Mouse (Mus musculus) forebrain, embryonic 12.5 days (tissue): ENCODE data around the gene Kif26b. TPM values are rescaled to one million over a fixed set of nuclear protein-coding genes. Genes with fewer than 3 reads are reported as not detected.

ENCODE experiments used
- ATAC-seq: fragments of 200-750 bp; cut with Nextera tagmentation; 2 replicates; pipeline ENCODE4 v1.8.0; 2017; ENCODE audit warnings: moderate TSS enrichment; ENCODE audit not compliant: low FRiP score
- H3K27ac ChIP-seq: fragments of 300-500 bp; sonication (generic); 2 replicates; pipeline ENCODE4 v1.5.1; 2016; ENCODE audit warnings: mild to moderate bottlenecking
- H3K27me3 ChIP-seq: fragments of 300-500 bp; sonication (generic); 2 replicates; pipeline ENCODE4 v1.6.1; 2016; ENCODE audit warnings: mild to moderate bottlenecking
- H3K36me3 ChIP-seq: fragments of 300-500 bp; sonication (generic); replicated peaks from 2 replicates; pipeline ENCODE4 v1.6.1; 2016; ENCODE audit warnings: mild to moderate bottlenecking
- H3K4me1 ChIP-seq: fragments of 300-500 bp; sonication (generic); 2 replicates; pipeline ENCODE4 v1.6.1; 2016
- H3K4me2 ChIP-seq: fragments of 300-500 bp; sonication (generic); 2 replicates; pipeline ENCODE4 v1.6.1; 2016; ENCODE audit warnings: mild to moderate bottlenecking, moderate library complexity
- H3K4me3 ChIP-seq: fragments of 300-500 bp; sonication (generic); replicated peaks from 2 replicates; pipeline ENCODE4 v1.5.1; 2016; ENCODE audit warnings: mild to moderate bottlenecking
- H3K9ac ChIP-seq: fragments of 300-500 bp; sonication (generic); 2 replicates; pipeline ENCODE4 v1.6.1; 2016; ENCODE audit warnings: mild to moderate bottlenecking
- H3K9me3 ChIP-seq: fragments of 300-500 bp; sonication (generic); 2 replicates; pipeline ENCODE4 v1.6.1; 2016
- WGBS: fragments of 180-500 bp; shearing (Covaris S2); methylation state at CpG from one replicate; pipeline ENCODE4 v1.1.7; 2016; 5-methylcytosine and 5-hydroxymethylcytosine counted together
- polyA plus RNA-seq: library from polyadenylated mRNA; unstranded; fragments of >200 nt; fragmentation: Nextera tagmentation; extraction: Ambion mirVana; gene quantifications from 2 replicates; pipeline ENCODE4 v1.2.1, GENCODE M21; 2016

Kif26b gene
- polyA plus RNA-seq, 1 experiment from 2014 or later, result 7.0 TPM

DNA sequence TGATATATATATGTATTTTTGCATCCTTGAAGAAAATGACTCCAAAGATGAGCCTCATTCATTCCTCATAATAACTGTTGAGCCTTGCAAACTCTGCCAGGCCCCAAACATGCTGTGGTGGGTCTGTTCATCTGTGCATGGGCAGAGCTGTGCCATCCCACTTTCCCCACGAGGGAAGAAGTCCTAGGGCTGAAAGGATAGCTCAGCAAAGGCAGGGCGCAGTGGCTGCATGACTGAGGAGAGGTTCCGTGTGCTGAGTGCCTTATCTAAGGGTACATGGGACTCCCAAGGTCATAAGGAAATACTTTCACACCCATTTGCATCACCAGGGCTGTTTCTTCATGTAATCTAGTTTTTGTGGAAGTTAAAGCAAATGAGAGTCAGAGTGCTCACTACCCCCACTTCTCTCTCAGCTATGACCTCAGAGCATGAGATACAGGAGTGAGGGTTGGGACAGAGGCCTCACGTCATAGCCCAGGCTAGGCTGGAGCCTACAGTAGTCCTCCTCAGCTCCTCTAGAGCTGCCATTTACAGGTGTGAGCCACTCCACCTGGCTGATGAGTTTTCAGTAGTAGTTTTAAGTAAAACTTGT lies 148.8 kb downstream of the Kif26b start:
- no peaks in the 10 kb centered on the region for H3K27me3 ChIP-seq
- 84% methylated on average over 4 of the region's 4 CpGs for WGBS
- no peak for ATAC-seq

DNA sequence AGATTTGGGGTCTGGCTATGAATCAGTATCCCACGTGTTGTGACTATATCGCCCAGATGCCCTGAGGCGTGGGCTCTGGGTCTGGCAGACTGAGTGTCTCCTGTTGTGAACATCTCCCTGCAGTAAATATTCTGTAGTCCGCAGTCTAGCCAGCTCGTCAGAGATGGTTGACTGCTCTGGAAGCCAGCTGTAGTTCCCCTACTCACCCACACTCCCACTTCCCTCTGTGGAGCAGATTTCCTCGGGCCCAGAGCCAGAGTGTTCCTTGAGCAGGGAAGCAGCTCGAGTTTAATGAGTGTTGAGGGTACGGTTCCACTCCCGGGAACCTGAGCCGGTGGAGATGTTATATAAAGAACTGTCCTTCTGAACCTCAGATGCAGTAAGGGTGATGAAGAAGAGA lies 154.7 kb downstream of the Kif26b start:
- WGBS, result 82% methylated on average over 10 of the region's 10 CpGs
- Histone ChIP-seq H3K9me3 (no peaks in the 10 kb centered on the region), H3K27me3 (no peaks in the 10 kb centered on the region), H3K9ac (no peak overlapping the region), H3K4me3 (no peak overlapping the region), H3K4me1 (peaks cover 12% of the 10 kb centered on the region), H3K4me2 (no peak overlapping the region), H3K27ac (no peak overlapping the region), H3K36me3 (no peaks in the 10 kb centered on the region)
- ATAC-seq, result no peak

More for the DNA sequence above, 148.8 kb downstream of the Kif26b start:
- peaks cover 6% of the 10 kb centered on the region; the same call in 1 of the 2 replicates for H3K4me1 ChIP-seq
- no peak overlapping the region for H3K27ac ChIP-seq
- H3K4me3 ChIP-seq, result no peak overlapping the region
- no peaks in the 10 kb centered on the region for H3K9me3 ChIP-seq
- no peak overlapping the region for H3K9ac ChIP-seq
- no peaks in the 10 kb centered on the region for H3K36me3 ChIP-seq
- H3K4me2 ChIP-seq, result no peak overlapping the region

- Histone ChIP-seq H3K4me1 (peaks cover 12% of the 10 kb centered on the region), H3K36me3 (no peaks in the 10 kb centered on the region), H3K4me3 (no peak overlapping the region), H3K4me2 (no peak overlapping the region), H3K9me3 (no peaks in the 10 kb centered on the region), H3K27ac (no peak overlapping the region), H3K9ac (no peak overlapping the region), H3K27me3 (no peaks in the 10 kb centered on the region)
- 46% methylated on average over 8 of the region's 8 CpGs for WGBS
- no peak for ATAC-seq
Measured at GRCm38 (mm10) chr1:178684991-178685680, 156.2 kb downstream of the Kif26b start.

- Histone ChIP-seq H3K27ac (no peak overlapping the region), H3K9me3 (no peaks in the 10 kb centered on the region), H3K36me3 (no peaks in the 10 kb centered on the region), H3K4me3 (no peak overlapping the region), H3K4me2 (no peak overlapping the region), H3K9ac (no peak overlapping the region), H3K27me3 (no peaks in the 10 kb centered on the region), H3K4me1 (peaks cover 12% of the 10 kb centered on the region)
- ATAC-seq, result no peak
Measured at GRCm38 (mm10) chr1:178686881-178687280, 158.0 kb downstream of the Kif26b start.

DNA sequence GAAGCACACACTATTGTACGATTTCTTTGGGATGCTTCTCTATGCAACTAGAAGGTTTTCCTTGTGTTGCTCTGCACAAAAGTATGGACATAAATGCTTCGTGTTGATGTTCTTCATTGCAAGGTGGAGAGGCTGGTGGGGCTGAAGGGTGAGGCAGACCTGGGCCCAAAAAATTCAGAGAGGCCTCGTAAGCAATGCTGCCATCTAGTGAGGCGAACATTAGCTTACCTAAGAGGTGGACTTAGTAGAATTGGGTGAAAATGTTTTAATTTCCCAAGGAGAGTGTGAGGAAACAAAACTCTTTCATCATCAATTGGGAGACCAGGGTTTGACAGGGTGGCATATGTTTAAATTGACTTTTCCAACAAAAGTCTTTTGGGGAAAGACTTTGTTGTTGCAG lies 160.6 kb downstream of the Kif26b start:
- no peak overlapping the region for H3K9ac ChIP-seq
- no peaks in the 10 kb centered on the region for H3K9me3 ChIP-seq
- 62% methylated on average over 4 of the region's 4 CpGs for WGBS
- no peak overlapping the region for H3K4me3 ChIP-seq
- no peaks in the 10 kb centered on the region for H3K27me3 ChIP-seq
- no peak overlapping the region for H3K4me2 ChIP-seq
- no peak overlapping the region for H3K27ac ChIP-seq
- no peak for ATAC-seq
- peaks cover 12% of the 10 kb centered on the region for H3K4me1 ChIP-seq
- H3K36me3 ChIP-seq, result no peaks in the 10 kb centered on the region

DNA sequence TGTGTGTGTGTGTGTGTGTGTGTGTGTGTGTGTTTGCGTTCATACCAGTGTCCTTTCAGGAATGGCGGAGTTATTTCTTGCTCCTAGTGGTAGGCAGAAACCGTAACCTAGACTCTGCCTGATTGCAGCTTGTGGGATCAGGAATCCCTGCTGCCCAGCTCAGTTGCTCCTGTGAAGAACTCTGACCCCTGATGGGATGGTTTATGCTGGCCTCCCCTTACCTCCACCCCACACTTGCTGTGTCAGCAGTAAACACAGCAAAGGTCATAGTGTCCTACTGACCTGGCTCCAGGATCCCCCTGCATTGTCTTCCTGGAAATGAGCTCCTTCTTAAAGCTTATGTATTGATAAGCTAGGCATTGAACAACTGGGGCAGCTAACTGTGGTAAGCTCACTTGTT lies 162.8 kb downstream of the Kif26b start:
- ATAC-seq, result no peak
- WGBS, result 79% methylated on average over 3 of the region's 3 CpGs
- Histone ChIP-seq H3K9ac (no peak overlapping the region), H3K36me3 (no peaks in the 10 kb centered on the region), H3K4me2 (no peak overlapping the region), H3K27me3 (no peaks in the 10 kb centered on the region), H3K4me1 (peaks cover 6% of the 10 kb centered on the region), H3K9me3 (no peaks in the 10 kb centered on the region), H3K27ac (no peak overlapping the region), H3K4me3 (no peak overlapping the region)

DNA sequence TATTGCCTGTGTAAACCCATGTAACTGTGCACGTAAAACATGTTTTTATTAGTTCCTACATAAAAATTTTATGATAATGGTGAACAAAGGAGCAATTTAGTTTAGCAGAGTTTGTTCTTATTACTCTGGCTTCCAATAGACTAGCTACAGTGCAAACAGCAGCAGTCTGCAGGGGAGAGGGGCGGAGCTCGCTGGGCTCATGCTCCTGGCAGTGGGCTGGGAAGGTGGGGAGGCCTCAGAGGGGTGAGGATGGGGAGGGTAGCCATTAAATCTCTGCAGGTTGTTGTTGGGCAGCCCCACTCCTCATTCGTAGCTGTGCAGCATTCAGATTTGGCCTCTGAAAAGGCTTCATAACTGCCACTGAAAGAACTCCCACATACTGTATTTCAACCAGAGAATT lies 171.2 kb downstream of the Kif26b start:
- 56% methylated on average over 4 of the region's 4 CpGs for WGBS
- 0 out of 2 replicates have a peak, but pooled peaks have one; percentile 51 for ATAC-seq
- no peak overlapping the region for H3K4me2 ChIP-seq

DNA sequence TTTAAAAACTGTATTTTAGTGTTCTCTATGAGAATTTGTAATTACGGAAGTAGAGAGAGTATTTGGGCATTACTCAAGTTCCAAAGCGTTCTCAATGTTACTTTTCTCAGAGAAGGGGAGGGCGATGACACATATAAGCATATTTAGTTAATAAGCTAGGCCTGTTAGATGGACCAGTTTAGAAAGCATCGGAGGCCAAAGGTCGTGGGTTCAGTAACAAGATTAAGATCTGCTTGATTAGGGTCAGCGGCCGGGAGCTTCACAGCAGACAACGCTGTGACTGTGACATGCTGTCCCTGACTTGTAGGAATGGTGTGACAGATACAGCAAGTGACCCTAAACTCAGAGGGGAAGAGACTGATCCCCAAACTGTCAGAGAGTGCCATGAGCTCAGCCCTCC lies 174.6 kb downstream of the Kif26b start:
- Histone ChIP-seq H3K9me3 (no peaks in the 10 kb centered on the region), H3K36me3 (no peaks in the 10 kb centered on the region), H3K27me3 (no peaks in the 10 kb centered on the region), H3K4me3 (no peak overlapping the region), H3K9ac (no peak overlapping the region), H3K4me1 (peaks cover 7% of the 10 kb centered on the region), H3K4me2 (no peak overlapping the region), H3K27ac (no peak overlapping the region)
- WGBS, result 57% methylated on average over 8 of the region's 8 CpGs
- ATAC-seq, result no peak

More for the DNA sequence above, 171.2 kb downstream of the Kif26b start:
- no peaks in the 10 kb centered on the region for H3K27me3 ChIP-seq
- no peak overlapping the region for H3K4me3 ChIP-seq
- H3K9ac ChIP-seq, result no peak overlapping the region
- H3K36me3 ChIP-seq, result no peaks in the 10 kb centered on the region
- peaks cover 7% of the 10 kb centered on the region for H3K4me1 ChIP-seq
- H3K27ac ChIP-seq, result no peak overlapping the region
- no peaks in the 10 kb centered on the region for H3K9me3 ChIP-seq

DNA sequence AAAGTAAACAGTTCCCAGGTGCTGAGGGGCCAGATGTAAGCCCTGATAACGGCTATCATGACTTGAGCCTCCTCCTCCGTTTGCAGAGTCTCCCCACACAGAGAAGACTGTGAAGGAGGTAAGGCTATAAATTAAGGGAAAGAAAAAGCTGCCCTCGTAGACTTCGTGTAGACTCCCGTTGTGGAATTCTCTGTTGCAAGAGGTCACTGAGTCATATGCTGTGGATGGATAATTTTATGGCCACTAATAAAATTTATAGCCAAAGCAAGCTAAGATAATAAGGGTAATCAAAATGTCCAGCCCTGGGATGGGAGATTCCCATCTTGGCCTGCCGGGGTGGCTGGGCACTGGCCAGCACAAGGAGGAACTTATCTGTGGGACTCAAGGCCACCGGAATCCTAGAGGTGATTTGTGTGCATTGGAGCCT lies 179.0 kb downstream of the Kif26b start:
- 83% methylated on average over 7 of the region's 7 CpGs for WGBS
- no peaks in the 10 kb centered on the region for H3K36me3 ChIP-seq
- no peak overlapping the region for H3K27ac ChIP-seq
- H3K4me1 ChIP-seq, result no peaks in the 10 kb centered on the region
- H3K9me3 ChIP-seq, result no peaks in the 10 kb centered on the region
- no peak overlapping the region for H3K9ac ChIP-seq
- no peaks in the 10 kb centered on the region for H3K27me3 ChIP-seq
- no peak overlapping the region for H3K4me2 ChIP-seq
- no peak for ATAC-seq
- no peak overlapping the region for H3K4me3 ChIP-seq

- Histone ChIP-seq H3K27ac (no peak overlapping the region), H3K9me3 (no peaks in the 10 kb centered on the region), H3K27me3 (no peaks in the 10 kb centered on the region), H3K4me3 (no peak overlapping the region), H3K36me3 (no peaks in the 10 kb centered on the region), H3K4me1 (no peaks in the 10 kb centered on the region), H3K9ac (no peak overlapping the region), H3K4me2 (no peak overlapping the region)
- ATAC-seq, result no peak
- WGBS, result 80% methylated on average over 1 of the region's 1 CpGs
Measured at GRCm38 (mm10) chr1:178708356-178708755, 179.4 kb downstream of the Kif26b start.

GRCm38 (mm10) chr1:178712189-178712873 lies 183.4 kb downstream of the Kif26b start:
- Histone ChIP-seq H3K9me3 (no peaks in the 10 kb centered on the region), H3K4me1 (no peaks in the 10 kb centered on the region), H3K27me3 (no peaks in the 10 kb centered on the region), H3K4me2 (no peak overlapping the region), H3K9ac (no peak overlapping the region), H3K27ac (no peak overlapping the region), H3K36me3 (no peaks in the 10 kb centered on the region), H3K4me3 (no peak overlapping the region)
- no peak for ATAC-seq
- 84% methylated on average over 9 of the region's 9 CpGs for WGBS

DNA sequence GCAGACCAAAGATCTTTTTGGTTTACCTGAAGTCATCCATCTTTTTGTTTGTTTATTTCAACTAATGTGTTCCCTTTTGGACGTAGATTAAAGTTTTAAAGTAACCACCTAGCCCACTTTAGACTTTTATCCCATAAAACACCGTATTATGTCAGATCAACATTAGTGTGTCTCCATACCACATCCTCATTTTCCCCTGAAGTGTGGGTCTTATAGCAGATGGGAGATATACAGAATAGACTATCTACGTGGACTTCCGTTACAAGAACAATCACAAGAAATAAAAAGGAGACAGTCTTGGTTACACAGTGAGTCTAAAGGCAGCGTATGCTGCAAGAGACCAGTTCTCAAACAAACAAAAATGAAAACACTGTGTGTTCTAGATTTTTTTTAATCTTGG lies 185.3 kb downstream of the Kif26b start:
- Histone ChIP-seq H3K4me1 (no peaks in the 10 kb centered on the region), H3K27me3 (no peaks in the 10 kb centered on the region), H3K36me3 (no peaks in the 10 kb centered on the region), H3K4me2 (no peak overlapping the region), H3K27ac (no peak overlapping the region), H3K9ac (no peak overlapping the region), H3K4me3 (no peak overlapping the region), H3K9me3 (no peaks in the 10 kb centered on the region)
- ATAC-seq, result no peak
- WGBS, result 92% methylated on average over 5 of the region's 5 CpGs
